Mouse (Mus musculus) MEL (cell line): ENCODE measurements at regions not wholly inside any gene's neighbourhood (a gene's known extent, or its start where the extent isn't known, plus 50 kb on each side); places are given as distances from the start of the nearest gene placed in this dataset.

Source experiments
- DNase-seq: peaks from one replicate; pipeline ENCODE4 v3.0.0; 2011; ENCODE audit warnings: low read depth, low spot score
- H3K27ac ChIP-seq: 2 replicates; pipeline ENCODE4 v1.5.1; 2012; ENCODE audit warnings: low read depth, mild to moderate bottlenecking, control low read depth, low read length, moderate library complexity; ENCODE audit not compliant: control insufficient read depth
- H3K27me3 ChIP-seq, 2 experiments: fragments of 150-350 bp in 1 of 2; sonication (generic) in 1 of 2; 2 replicates each; pipeline ENCODE4 v1.6.1; 2012; ENCODE audit warnings: low read length in 2 of 2, mild to moderate bottlenecking in 2 of 2, improper control_type of control experiment in 1 of 2, moderate library complexity in 1 of 2; ENCODE audit not compliant: insufficient read depth in 2 of 2, control insufficient read depth in 1 of 2
- H3K36me3 ChIP-seq, 2 experiments: 2 replicates each; pipeline ENCODE4 v1.6.1; 2012 to 2014; ENCODE audit warnings: low read length in 2 of 2, improper control_type of control experiment in 1 of 2, inconsistent platforms in 1 of 2, mild to moderate bottlenecking in 1 of 2; ENCODE audit not compliant: insufficient read depth in 2 of 2, control insufficient read depth in 1 of 2
- H3K4me1 ChIP-seq, 2 experiments: fragments of 150-350 bp in 1 of 2; sonication (generic) in 1 of 2; 2 replicates each; pipeline ENCODE4 v1.6.1; 2012; ENCODE audit warnings: low read length in 2 of 2, improper control_type of control experiment in 1 of 2, mild to moderate bottlenecking in 1 of 2; ENCODE audit not compliant: insufficient read depth in 2 of 2, control insufficient read depth in 1 of 2
- H3K4me3 ChIP-seq, 2 experiments: fragments of 150-350 bp in 1 of 2; sonication (generic) in 1 of 2; 2 replicates each; pipeline ENCODE4 v1.5.1; 2012; ENCODE audit warnings: low read depth in 2 of 2, low read length in 2 of 2, mild to moderate bottlenecking in 2 of 2, moderate library complexity in 2 of 2, control low read depth in 1 of 2, improper control_type of control experiment in 1 of 2; ENCODE audit not compliant: control insufficient read depth in 1 of 2, insufficient read depth in 1 of 2
- H3K79me2 ChIP-seq: 2 replicates; pipeline ENCODE4 v1.6.1; 2012; ENCODE audit warnings: mild to moderate bottlenecking, low read length, moderate library complexity; ENCODE audit not compliant: control insufficient read depth, poor library complexity, insufficient read depth
- H3K9ac ChIP-seq: 2 replicates; pipeline ENCODE4 v1.6.1; 2012; ENCODE audit warnings: low read depth, mild to moderate bottlenecking, control low read depth, low read length, moderate library complexity; ENCODE audit not compliant: control insufficient read depth, poor library complexity, severe bottlenecking
- H3K9me3 ChIP-seq: fragments of 150-350 bp; sonication (generic); replicated peaks from 2 replicates; pipeline ENCODE4 v1.6.1; 2012; ENCODE audit warnings: mild to moderate bottlenecking, low read length, improper control_type of control experiment, moderate library complexity; ENCODE audit not compliant: insufficient read depth
- CHD1 ChIP-seq: IDR thresholded peaks from 2 replicates; pipeline ENCODE4 v1.6.1; 2012; ENCODE audit warnings: low read depth, mild to moderate bottlenecking, inconsistent platforms, low read length, improper control_type of control experiment
- ELF1 ChIP-seq: IDR thresholded peaks from 2 replicates; pipeline ENCODE4 v1.6.1; 2014; ENCODE audit warnings: low read depth, mild to moderate bottlenecking, inconsistent platforms, low read length, improper control_type of control experiment, moderate library complexity
- EP300 ChIP-seq, 2 experiments: IDR thresholded peaks; 2 replicates each; pipeline ENCODE4 v1.6.1; 2011; ENCODE audit warnings: improper control_type of control experiment in 2 of 2, low read length in 2 of 2, low read depth in 1 of 2, mild to moderate bottlenecking in 1 of 2
- GABPA ChIP-seq: IDR thresholded peaks from 2 replicates; pipeline ENCODE4 v1.6.1; 2012; ENCODE audit warnings: low read depth, mild to moderate bottlenecking, inconsistent platforms, low read length, improper control_type of control experiment, moderate library complexity
- GATA1 ChIP-seq: IDR thresholded peaks from 2 replicates; pipeline ENCODE4 v1.6.1; 2011; ENCODE audit warnings: low read depth, low read length, improper control_type of control experiment
- HCFC1 ChIP-seq: IDR thresholded peaks from 2 replicates; pipeline ENCODE4 v1.6.1; 2012; ENCODE audit warnings: low read depth, mild to moderate bottlenecking, inconsistent platforms, low read length, improper control_type of control experiment, moderate library complexity
- MAX ChIP-seq: IDR thresholded peaks from 2 replicates; pipeline ENCODE4 v1.6.1; 2011; ENCODE audit warnings: low read length, improper control_type of control experiment
- MAZ ChIP-seq: IDR thresholded peaks from 2 replicates; pipeline ENCODE4 v1.6.1; 2012; ENCODE audit warnings: low read depth, mild to moderate bottlenecking, inconsistent platforms, low read length, improper control_type of control experiment
- NELFE ChIP-seq: IDR thresholded peaks from 2 replicates; pipeline ENCODE4 v1.6.1; 2011; ENCODE audit warnings: low read depth, low read length, improper control_type of control experiment
- NRF1 ChIP-seq: IDR thresholded peaks from 2 replicates; pipeline ENCODE4 v1.6.1; 2014; ENCODE audit warnings: low read depth, mild to moderate bottlenecking, inconsistent platforms, low read length, improper control_type of control experiment, moderate library complexity; ENCODE audit not compliant: poor library complexity, insufficient read depth, severe bottlenecking
- POLR2AphosphoS2 ChIP-seq: IDR thresholded peaks from 2 replicates; pipeline ENCODE4 v1.6.1; 2011; ENCODE audit warnings: low read length, improper control_type of control experiment
- RAD21 ChIP-seq: IDR thresholded peaks from 2 replicates; pipeline ENCODE4 v1.6.1; 2011; ENCODE audit warnings: mild to moderate bottlenecking, low read depth, low read length, improper control_type of control experiment
- RCOR1 ChIP-seq: IDR thresholded peaks from 2 replicates; pipeline ENCODE4 v1.6.1; 2012; ENCODE audit warnings: low read depth, mild to moderate bottlenecking, inconsistent platforms, low read length, improper control_type of control experiment
- SMC3 ChIP-seq: IDR thresholded peaks from 2 replicates; pipeline ENCODE4 v1.6.1; 2011; ENCODE audit warnings: low read depth, low read length, improper control_type of control experiment
- TAL1 ChIP-seq: IDR thresholded peaks from 2 replicates; pipeline ENCODE4 v1.6.1; 2012; ENCODE audit warnings: mild to moderate bottlenecking, inconsistent platforms, low read length, moderate library complexity, mixed read lengths
- TCF12 ChIP-seq: IDR thresholded peaks from 2 replicates; pipeline ENCODE4 v1.6.1; 2014; ENCODE audit warnings: low read depth, mild to moderate bottlenecking, inconsistent platforms, low read length, improper control_type of control experiment, moderate library complexity
- UBTF ChIP-seq: IDR thresholded peaks from 2 replicates; pipeline ENCODE4 v1.6.1; 2012; ENCODE audit warnings: low read depth, mild to moderate bottlenecking, inconsistent platforms, low read length, improper control_type of control experiment, moderate library complexity, borderline replicate concordance; ENCODE audit not compliant: insufficient read depth
- USF1 ChIP-seq: IDR thresholded peaks from 2 replicates; pipeline ENCODE4 v1.6.1; 2014; ENCODE audit warnings: low read depth, mild to moderate bottlenecking, inconsistent platforms, low read length, improper control_type of control experiment, moderate library complexity
- USF2 ChIP-seq, 2 experiments: IDR thresholded peaks; 2 replicates each; pipeline ENCODE4 v1.6.1; 2011 to 2012; ENCODE audit warnings: improper control_type of control experiment in 2 of 2, low read length in 2 of 2, borderline replicate concordance in 1 of 2, inconsistent platforms in 1 of 2, low read depth in 1 of 2, mild to moderate bottlenecking in 1 of 2; ENCODE audit not compliant: insufficient read depth in 1 of 2
- ZKSCAN1 ChIP-seq: IDR thresholded peaks from 2 replicates; pipeline ENCODE4 v1.6.1; 2012; ENCODE audit warnings: low read depth, mild to moderate bottlenecking, inconsistent platforms, low read length, improper control_type of control experiment, moderate library complexity
- ZNF384 ChIP-seq: IDR thresholded peaks from 2 replicates; pipeline ENCODE4 v1.6.1; 2012; ENCODE audit warnings: low read depth, mild to moderate bottlenecking, inconsistent platforms, low read length, improper control_type of control experiment

DNA sequence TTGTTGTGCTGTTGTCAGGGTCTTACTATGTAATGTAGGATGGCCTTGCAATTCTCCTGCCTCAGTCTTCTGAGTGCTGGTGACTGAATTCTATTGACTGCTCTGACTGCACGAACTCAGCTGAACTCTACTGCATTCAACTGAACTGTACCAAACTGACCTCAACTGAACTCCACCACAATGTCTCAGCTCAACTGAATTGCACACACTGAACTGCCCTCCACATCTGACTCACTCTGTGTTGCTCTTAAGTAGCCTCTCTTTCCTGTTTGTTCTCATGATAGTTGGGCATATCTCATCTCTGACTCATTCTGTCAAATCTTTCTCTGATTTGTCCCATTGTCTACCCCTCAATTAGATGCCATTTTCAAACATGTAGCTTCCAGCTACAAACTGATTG, 306.1 kb downstream of the Hace1 start:
- TF ChIP-seq POLR2AphosphoS2 (no peak), MAX (no peak), SMC3 (no peak), RAD21 (no peak), ZKSCAN1 (no peak), NRF1 (no peak), TAL1 (no peak), ZNF384 (no peak), CHD1 (no peak), USF1 (no peak), USF2 (IDR thresholded peaks at IDR 0.05; ENCODE audit: borderline replicate concordance in 1 of 2, insufficient read depth in 1 of 2, low read depth in 1 of 2, low read length in 2 of 2) (no peak)
- no peak overlapping the region for H3K9ac ChIP-seq
- H3K4me3 ChIP-seq = no peak overlapping the region
- H3K27ac ChIP-seq = no peak overlapping the region
- DNase-seq = no peak
- H3K27me3 ChIP-seq = no peaks in the 10 kb centered on the region; a peak in 2 of 4 replicates
- H3K9me3 ChIP-seq = no peaks in the 10 kb centered on the region
- H3K4me1 ChIP-seq = no peaks in the 10 kb centered on the region
- no peaks in the 10 kb centered on the region for H3K79me2 ChIP-seq
- H3K36me3 ChIP-seq = no peaks in the 10 kb centered on the region

DNA sequence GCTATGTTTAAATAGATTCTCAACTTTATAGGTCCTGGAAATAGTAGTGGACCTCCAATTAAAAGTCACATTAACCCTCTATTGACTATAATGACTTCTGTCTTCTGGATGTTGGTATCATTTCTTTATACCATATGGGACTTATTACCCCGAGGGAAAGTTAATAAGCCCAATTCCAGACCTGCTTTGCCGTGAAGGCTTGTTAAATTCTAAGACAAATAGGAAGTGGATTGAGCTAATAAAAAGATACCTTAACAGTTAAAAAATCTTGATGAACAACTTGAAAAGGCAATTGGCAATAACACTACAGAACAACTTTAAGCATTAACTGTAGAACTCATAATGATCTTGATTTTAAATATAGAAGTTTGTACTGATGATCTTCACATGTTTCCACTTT, 309.0 kb downstream of the Hace1 start:
- H3K27ac ChIP-seq = no peak overlapping the region
- no peak for DNase-seq
- H3K9ac ChIP-seq = no peak overlapping the region
- H3K36me3 ChIP-seq = no peaks in the 10 kb centered on the region
- no peak for TF ChIP-seq NELFE
- no peak for TF ChIP-seq UBTF
- TF ChIP-seq ZNF384 = no peak
- H3K9me3 ChIP-seq = no peaks in the 10 kb centered on the region
- H3K27me3 ChIP-seq = no peaks in the 10 kb centered on the region; a peak in 1 of 4 replicates
- no peaks in the 10 kb centered on the region for H3K4me1 ChIP-seq
- no peak overlapping the region for H3K4me3 ChIP-seq
- H3K79me2 ChIP-seq = no peaks in the 10 kb centered on the region

DNA sequence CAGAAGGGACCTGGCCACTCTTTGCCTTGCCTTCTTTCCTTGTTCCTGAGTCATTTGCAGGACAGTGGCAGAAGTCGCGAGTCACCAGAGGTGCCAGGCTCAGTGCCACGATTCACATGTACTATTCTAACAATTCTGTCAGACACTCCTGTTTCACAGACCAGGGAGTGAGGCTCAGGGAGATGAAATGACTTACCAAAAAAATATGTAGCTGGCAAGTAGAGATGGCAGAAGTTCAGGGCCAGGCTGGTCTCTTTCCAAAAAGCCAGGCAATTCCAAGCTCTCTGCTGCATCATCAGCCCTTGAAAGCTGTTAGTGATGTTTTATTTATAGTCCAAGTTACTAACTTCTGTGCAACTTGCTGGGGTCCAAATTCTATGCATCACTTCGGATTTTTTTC, 311.2 kb downstream of the Hace1 start:
- no peak for DNase-seq
- no peaks in the 10 kb centered on the region for H3K36me3 ChIP-seq
- no peaks in the 10 kb centered on the region for H3K9me3 ChIP-seq
- H3K27ac ChIP-seq = no peak overlapping the region
- no peak overlapping the region for H3K4me3 ChIP-seq
- no peaks in the 10 kb centered on the region for H3K4me1 ChIP-seq
- peaks cover 0 to 2% of the 10 kb centered on the region in 2 experiments; a peak in 2 of 4 replicates for H3K27me3 ChIP-seq
- H3K79me2 ChIP-seq = no peaks in the 10 kb centered on the region
- H3K9ac ChIP-seq = no peak overlapping the region
- TF ChIP-seq RAD21 = no peak
- no peak for TF ChIP-seq ELF1
- no peak for TF ChIP-seq MAZ
- no peak for TF ChIP-seq CHD1
- no peak for TF ChIP-seq EP300 (IDR thresholded peaks at IDR 0.05; ENCODE audit: low read depth in 1 of 2, low read length in 2 of 2)
- TF ChIP-seq GATA1 = no peak
- no peak for TF ChIP-seq SMC3
- no peak for TF ChIP-seq TCF12
- TF ChIP-seq RCOR1 = no peak
- no peak for TF ChIP-seq HCFC1
- no peak for TF ChIP-seq GABPA
